Mouse (Mus musculus) neural tube, embryonic 10.5 days (tissue): Measurements from ENCODE around the gene Nek7.

Experiments used
- DNase-seq: peaks from one replicate; pipeline ENCODE4 v3.0.0-alpha.2; 2017; ENCODE audit warnings: low spot score; ENCODE audit errors: extremely low spot score

Nek7 gene

GRCm38 (mm10) chr1:138571565-138572361 lies 48.2 kb downstream of the Nek7 start:
- DNase-seq, result peak; percentile 28

DNA sequence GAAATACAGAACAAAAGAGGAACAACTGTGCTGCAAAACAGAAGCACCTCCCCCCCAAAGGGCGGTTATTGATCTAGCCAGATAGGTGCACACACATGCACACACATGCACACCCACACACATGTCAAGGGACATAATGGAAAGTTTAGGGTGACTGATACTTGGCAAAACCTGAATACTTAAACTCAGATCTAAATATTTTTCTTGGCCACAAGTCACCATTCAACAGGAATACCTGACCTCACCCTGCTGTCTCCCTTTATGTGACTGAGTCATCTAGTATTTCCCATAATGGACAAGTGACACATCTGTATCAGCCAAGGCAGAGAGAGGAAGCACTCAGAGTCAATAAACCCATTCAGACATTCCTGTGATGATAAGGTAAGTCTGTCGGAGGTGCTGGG lies 48.9 kb downstream of the Nek7 start:
- DNase-seq, result no peak

DNA sequence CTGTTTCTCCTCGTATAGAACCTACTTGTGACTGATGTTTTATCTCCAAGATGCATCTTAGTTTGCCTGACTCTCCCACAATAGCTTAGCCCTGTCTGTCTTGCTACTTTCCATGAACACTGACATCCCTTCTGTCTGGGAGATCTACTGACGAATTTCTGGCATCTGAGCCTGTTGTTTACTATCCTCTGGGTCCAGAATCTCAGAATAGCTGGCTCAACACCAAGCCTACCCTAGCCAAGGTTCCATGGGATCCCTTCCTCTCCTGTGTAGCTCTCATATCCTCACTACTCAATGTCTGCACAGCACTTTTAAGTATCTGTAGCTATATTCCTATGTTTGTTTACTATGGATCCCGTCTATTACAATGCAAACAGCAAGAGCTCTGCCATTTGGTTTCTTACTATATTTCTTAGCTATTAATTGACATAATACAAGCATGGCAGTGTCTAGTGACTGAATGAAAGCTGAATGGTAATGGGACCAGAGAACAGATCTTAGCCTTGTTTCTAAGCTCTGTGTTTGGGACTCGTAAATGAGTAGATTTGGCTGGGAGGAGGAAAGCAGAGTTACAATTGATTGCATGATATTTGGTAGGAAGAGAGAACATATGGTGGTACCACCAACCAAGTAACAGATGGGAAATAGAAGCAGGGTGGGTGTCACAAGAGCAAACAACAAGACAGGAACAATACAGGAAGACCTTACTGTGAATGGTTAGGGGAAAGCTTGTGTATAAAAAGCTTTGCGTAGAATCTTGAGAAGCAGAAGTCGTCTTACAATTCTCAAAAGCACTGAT lies 51.3 kb downstream of the Nek7 start:
- no peak for DNase-seq

DNA sequence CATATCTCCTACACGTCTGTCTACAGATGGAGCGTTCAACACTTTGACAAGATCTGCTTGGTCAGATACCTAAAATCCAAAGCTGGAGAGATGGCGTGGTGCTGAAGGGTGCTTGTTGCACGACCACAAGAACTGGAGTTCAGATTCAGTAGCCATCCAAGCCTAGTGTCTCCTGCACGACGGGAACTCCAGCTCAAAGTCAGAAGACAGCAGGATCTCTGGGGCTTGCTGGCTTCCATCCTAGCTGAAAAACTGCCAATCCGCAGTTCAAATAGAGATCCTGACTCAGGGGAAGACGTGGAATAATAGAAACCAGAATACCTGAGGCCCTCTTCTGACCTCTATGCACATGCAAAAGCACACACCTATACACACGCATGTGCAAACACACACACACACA lies 52.0 kb downstream of the Nek7 start:
- no peak for DNase-seq

- DNase-seq, result no peak
Measured at GRCm38 (mm10) chr1:138564677-138565076, 55.3 kb downstream of the Nek7 start.

- DNase-seq, result no peak
Measured at GRCm38 (mm10) chr1:138560733-138561132, 59.2 kb downstream of the Nek7 start.

DNA sequence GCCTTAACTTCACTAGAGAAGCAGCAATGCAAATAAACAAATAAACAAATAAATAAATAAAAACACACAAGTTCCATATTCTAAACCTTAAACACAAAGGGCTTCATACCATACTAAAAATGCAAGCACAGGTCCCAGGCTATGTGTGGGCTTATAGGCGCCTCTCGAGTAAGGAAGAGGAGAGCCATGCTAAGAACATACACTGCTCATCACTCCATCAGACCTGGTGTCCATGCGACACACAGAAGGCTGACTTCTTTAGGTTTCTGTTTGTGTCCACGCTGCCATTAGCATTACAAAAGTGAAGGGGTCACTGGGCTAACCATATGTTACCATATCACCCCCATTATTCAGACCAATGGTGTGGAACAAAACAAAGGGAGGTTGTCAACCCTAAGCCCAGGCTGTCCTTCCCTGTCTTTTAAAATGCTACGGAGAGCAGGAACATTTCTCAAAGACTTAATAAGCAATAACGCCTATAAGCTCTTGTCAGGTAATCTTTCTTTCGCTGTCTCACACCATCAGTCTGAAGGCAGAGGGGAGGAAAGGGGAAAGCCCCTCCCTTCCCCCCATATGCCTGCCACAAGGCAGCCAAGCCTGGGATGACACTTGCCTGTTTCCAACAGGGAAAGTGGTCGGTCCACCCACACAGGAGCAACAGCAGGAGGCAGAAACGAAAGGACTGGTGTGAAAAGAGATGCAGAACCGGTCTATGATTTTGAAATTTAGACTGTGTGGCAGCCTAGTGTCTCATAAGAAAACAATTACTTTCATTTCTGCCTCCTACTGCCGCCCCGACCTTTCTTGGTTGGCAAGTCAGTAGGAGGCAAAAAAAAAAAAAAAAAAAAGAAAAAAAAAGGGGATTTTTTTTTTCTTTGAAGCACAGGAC lies 60.5 kb downstream of the Nek7 start:
- DNase-seq, result peak; percentile 34

DNA sequence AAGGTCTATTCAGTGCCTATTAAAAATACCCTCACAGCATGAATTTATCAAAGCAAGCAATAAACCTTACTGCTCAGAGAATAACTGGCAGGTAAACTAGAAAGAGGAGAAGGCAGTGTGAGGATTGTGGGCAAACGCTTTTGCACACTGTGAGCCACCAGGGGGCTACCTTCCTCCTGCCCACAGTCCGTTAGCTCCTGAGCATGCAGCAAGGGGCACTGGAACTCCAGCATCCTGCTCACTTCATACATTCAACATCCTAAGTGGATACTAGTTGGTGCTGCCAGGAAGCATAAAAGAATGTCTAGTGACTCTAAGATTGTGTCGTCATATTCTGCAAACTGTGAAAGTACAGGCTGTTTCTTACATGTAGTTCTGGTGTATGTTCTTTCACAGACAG lies 61.6 kb downstream of the Nek7 start:
- no peak for DNase-seq

DNA sequence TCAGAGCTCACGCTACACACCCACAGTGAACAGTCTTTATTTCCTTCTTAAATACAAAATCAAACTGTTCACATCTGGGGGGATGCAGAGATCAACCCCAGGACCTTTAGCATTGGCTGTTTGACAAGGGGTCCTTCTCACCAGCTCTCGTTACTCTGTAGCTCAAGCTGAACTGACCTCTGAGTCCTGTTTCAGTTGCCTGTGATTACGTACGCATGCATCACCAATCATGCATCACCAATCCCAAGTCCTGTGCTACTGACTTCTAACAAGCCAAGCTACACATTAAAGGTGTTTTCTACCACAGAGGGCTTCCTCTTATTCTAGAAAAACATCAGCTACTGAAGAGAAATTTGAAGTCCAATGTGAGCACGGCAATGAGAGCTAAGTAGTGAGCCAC lies 65.0 kb downstream of the Nek7 start:
- no peak for DNase-seq

DNA sequence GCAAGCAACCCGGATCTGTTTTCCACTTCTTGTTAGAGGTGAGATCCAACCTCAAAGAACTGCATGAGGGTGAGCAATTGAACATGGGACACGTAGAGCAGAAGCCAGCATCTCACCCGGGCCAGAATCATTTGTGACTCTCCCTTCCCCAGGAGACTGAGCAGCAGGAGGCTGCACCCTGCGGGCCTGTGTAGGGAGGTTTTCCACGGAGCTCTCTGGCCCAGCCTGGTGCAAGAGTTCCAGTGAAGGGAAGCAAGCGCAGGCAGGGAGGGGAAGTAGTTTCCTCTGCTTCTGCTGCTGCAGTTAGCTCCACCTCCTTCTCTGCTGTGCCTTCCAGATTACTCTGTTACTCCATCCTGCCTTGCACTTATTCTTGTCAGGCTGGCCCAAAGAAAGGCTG lies 69.8 kb downstream of the Nek7 start:
- no peak for DNase-seq

- no peak for DNase-seq
Measured at GRCm38 (mm10) chr1:138542170-138542515, 77.8 kb downstream of the Nek7 start.

GRCm38 (mm10) chr1:138541495-138542169 lies 78.3 kb downstream of the Nek7 start:
- DNase-seq, result no peak

DNA sequence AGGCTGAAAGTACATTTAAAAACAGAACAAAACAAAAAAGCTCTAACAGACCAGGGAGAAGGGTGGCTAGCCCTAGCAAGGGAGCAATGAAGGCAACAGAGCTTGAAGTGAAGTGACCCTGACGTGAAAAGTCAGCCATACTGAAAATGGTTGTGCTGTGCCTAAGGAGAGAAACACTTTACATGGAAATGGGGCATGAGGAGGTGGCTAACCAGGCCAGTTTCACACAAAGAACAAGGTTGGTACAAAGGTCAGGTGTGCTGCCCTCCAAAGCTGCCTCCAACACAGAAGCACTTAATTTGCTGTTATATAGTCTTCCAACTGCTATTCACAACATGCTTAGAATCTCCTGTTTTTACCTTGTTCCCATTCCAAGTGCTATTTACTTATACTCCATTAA lies 80.2 kb downstream of the Nek7 start:
- DNase-seq, result no peak

GRCm38 (mm10) chr1:138538217-138538616 lies 81.7 kb downstream of the Nek7 start:
- DNase-seq, result no peak

- DNase-seq, result no peak
Measured at GRCm38 (mm10) chr1:138535758-138536574, 84.0 kb downstream of the Nek7 start.

DNA sequence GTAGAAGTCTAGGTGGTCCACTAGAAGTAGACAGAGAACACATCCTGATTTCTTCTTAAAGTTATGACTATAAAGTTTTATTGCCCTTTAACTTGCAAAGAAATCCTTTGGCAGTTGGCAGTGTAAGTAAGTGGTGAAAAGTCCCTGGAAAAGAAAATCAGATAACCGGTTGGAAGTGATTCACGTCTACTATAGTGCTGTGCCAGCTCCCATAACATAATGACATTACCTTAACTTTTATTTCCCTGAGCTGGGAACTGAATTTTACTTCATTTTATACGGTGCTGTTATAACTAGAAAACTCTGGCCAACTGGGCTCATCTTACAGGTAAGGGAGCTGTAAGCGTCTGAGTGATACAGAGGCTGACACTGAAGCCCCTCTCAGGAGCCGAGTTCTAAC lies 89.3 kb downstream of the Nek7 start:
- no peak for DNase-seq

- no peak for DNase-seq
Measured at GRCm38 (mm10) chr1:138523962-138524361, 96.0 kb downstream of the Nek7 start.

- no peak for DNase-seq
Measured at GRCm38 (mm10) chr1:138518235-138518634, 101.7 kb downstream of the Nek7 start.

GRCm38 (mm10) chr1:138517360-138518099 lies 102.4 kb downstream of the Nek7 start:
- DNase-seq, result no peak

- no peak for DNase-seq
Measured at GRCm38 (mm10) chr1:138516946-138517345, 103.0 kb downstream of the Nek7 start.
